Mouse (Mus musculus): ENCODE results near the gene Smarca2. TPM values are rescaled to one million over a fixed set of nuclear protein-coding genes. Genes with fewer than 3 reads are reported as not detected.

Gene Smarca2
- total RNA-seq, 2 experiments from 2014 or later: 211 to 240 TPM

GRCm38 (mm10) chr19:26759295-26759694 is 154.4 kb downstream of the Smarca2 start:
- no peak for DNase-seq (ENCODE audit: low spot score in 2 of 2)
- intact Hi-C loops (cut with DNase I): no loop called here

GRCm38 (mm10) chr19:26761257-26761656 is 156.4 kb downstream of the Smarca2 start:
- DNase-seq (ENCODE audit: low spot score in 2 of 2): no peak
- intact Hi-C loops (cut with DNase I): no loop called here

GRCm38 (mm10) chr19:26765483-26765882 is 160.6 kb downstream of the Smarca2 start:
- intact Hi-C loops (cut with DNase I): no loop called here
- no peak for DNase-seq (ENCODE audit: low spot score in 2 of 2)

GRCm38 (mm10) chr19:26767454-26767853 is 162.6 kb downstream of the Smarca2 start:
- no peak for DNase-seq (ENCODE audit: low spot score in 2 of 2)
- intact Hi-C loops (cut with DNase I): no loop called here

GRCm38 (mm10) chr19:26767941-26768340 is 163.1 kb downstream of the Smarca2 start:
- intact Hi-C loops (cut with DNase I): no loop called here
- DNase-seq (ENCODE audit: low spot score in 2 of 2): no peak

- DNase-seq (ENCODE audit: low spot score in 2 of 2): no peak
- intact Hi-C loops (cut with DNase I): no loop called here
Observed at GRCm38 (mm10) chr19:26768846-26769245, 164.0 kb downstream of the Smarca2 start.

- DNase-seq (ENCODE audit: low spot score in 2 of 2): peak; percentile 48 to 57
- intact Hi-C loops (cut with DNase I): no loop called here
Observed at GRCm38 (mm10) chr19:26769609-26770500, 165.0 kb downstream of the Smarca2 start.

GRCm38 (mm10) chr19:26770592-26770991 is 165.7 kb downstream of the Smarca2 start:
- no peak for DNase-seq (ENCODE audit: low spot score in 2 of 2)
- intact Hi-C loops (cut with DNase I): no loop called here

- intact Hi-C loops (cut with DNase I): no loop called here
- no peak for DNase-seq (ENCODE audit: low spot score in 2 of 2)
Observed at GRCm38 (mm10) chr19:26772051-26772583, 167.3 kb downstream of the Smarca2 start.

GRCm38 (mm10) chr19:26776066-26777025 is 171.5 kb downstream of the Smarca2 start:
- no peak for DNase-seq (ENCODE audit: low spot score in 2 of 2)
- intact Hi-C loops (cut with DNase I): no loop called here

- intact Hi-C loops (cut with DNase I): no loop called here
- no peak for DNase-seq (ENCODE audit: low spot score in 2 of 2)
Observed at GRCm38 (mm10) chr19:26778199-26778598, 173.3 kb downstream of the Smarca2 start.

GRCm38 (mm10) chr19:26781209-26781608 is 176.4 kb downstream of the Smarca2 start:
- no peak for DNase-seq (ENCODE audit: low spot score in 2 of 2)
- intact Hi-C loops (cut with DNase I): no loop called here

- intact Hi-C loops (cut with DNase I): no loop called here
- DNase-seq (ENCODE audit: low spot score in 2 of 2): no peak
Observed at GRCm38 (mm10) chr19:26788446-26788845, 183.6 kb downstream of the Smarca2 start.

- no peak for DNase-seq (ENCODE audit: low spot score in 2 of 2)
- intact Hi-C loops (cut with DNase I): no loop called here
Observed at GRCm38 (mm10) chr19:26790386-26791346, 185.8 kb downstream of the Smarca2 start.

- DNase-seq (ENCODE audit: low spot score in 2 of 2): peak in 1 of 2 experiments; percentile 22
- intact Hi-C loops (cut with DNase I): no loop called here
Observed at GRCm38 (mm10) chr19:26794315-26794714, 189.5 kb downstream of the Smarca2 start.

GRCm38 (mm10) chr19:26796006-26796405 is 191.2 kb downstream of the Smarca2 start:
- intact Hi-C loops (cut with DNase I): no loop called here
- DNase-seq (ENCODE audit: low spot score in 2 of 2): peak in 1 of 2 experiments; percentile 41

GRCm38 (mm10) chr19:26804401-26804800 is 199.6 kb downstream of the Smarca2 start:
- DNase-seq (ENCODE audit: low spot score in 2 of 2): no peak
- intact Hi-C loops (cut with DNase I): no loop called here

- DNase-seq (ENCODE audit: low spot score in 2 of 2): no peak
- intact Hi-C loops (cut with DNase I): no loop called here
Observed at GRCm38 (mm10) chr19:26814629-26815028, 209.8 kb downstream of the Smarca2 start.

GRCm38 (mm10) chr19:26817901-26818300 is 213.1 kb downstream of the Smarca2 start:
- intact Hi-C loops (cut with DNase I): no loop called here
- DNase-seq (ENCODE audit: low spot score in 2 of 2): no peak
